Mouse (Mus musculus) liver, adult 2 months (tissue): ENCODE measurements around the gene Gm43518. TPM values are rescaled to one million over a fixed set of nuclear protein-coding genes. Genes with fewer than 3 reads are reported as not detected.

Source experiments
- DNase-seq: peaks from one replicate; pipeline ENCODE4 v3.0.0-alpha.2; 2011; ENCODE audit warnings: low read depth, low spot score; ENCODE audit errors: extremely low read depth
- H3K27ac ChIP-seq: fragments of 200-500 bp; replicated peaks from 2 replicates; pipeline ENCODE4 v1.5.1; 2012; ENCODE audit warnings: low read depth, mild to moderate bottlenecking, control low read depth, inconsistent platforms, low read length; ENCODE audit not compliant: insufficient read depth
- H3K27me3 ChIP-seq: fragments of 200-500 bp; 2 replicates; pipeline ENCODE4 v1.6.1; 2012; ENCODE audit warnings: mild to moderate bottlenecking, moderate library complexity, low read length, inconsistent platforms; ENCODE audit not compliant: control insufficient read depth, insufficient read depth
- H3K36me3 ChIP-seq: fragments of 200-500 bp; 2 replicates; pipeline ENCODE4 v1.6.1; 2012; ENCODE audit warnings: low read length, inconsistent platforms; ENCODE audit not compliant: control insufficient read depth, insufficient read depth
- H3K4me1 ChIP-seq: fragments of 200-500 bp; 2 replicates; pipeline ENCODE4 v1.6.1; 2011; ENCODE audit warnings: low read length; ENCODE audit not compliant: control insufficient read depth, insufficient read depth
- H3K4me3 ChIP-seq: fragments of 200-500 bp; 2 replicates; pipeline ENCODE4 v1.5.1; 2011; ENCODE audit warnings: low read depth, mild to moderate bottlenecking, control low read depth, low read length, moderate library complexity; ENCODE audit not compliant: insufficient read depth
- H3K79me2 ChIP-seq: fragments of 200-500 bp; 2 replicates; pipeline ENCODE4 v1.6.1; 2012; ENCODE audit warnings: inconsistent platforms, mild to moderate bottlenecking, low read length, moderate library complexity; ENCODE audit not compliant: control insufficient read depth, insufficient read depth
- H3K9ac ChIP-seq: fragments of 200-500 bp; 2 replicates; pipeline ENCODE4 v1.6.1; 2012; ENCODE audit warnings: low read depth, mild to moderate bottlenecking, control low read depth, inconsistent platforms, low read length
- CTCF ChIP-seq: fragments of 200-500 bp; IDR thresholded peaks from 2 replicates; pipeline ENCODE4 v1.5.1; 2011; ENCODE audit warnings: low read depth, low read length, control low read depth
- POLR2A ChIP-seq: fragments of 200-500 bp; IDR thresholded peaks from 2 replicates; pipeline ENCODE4 v1.6.1; 2011; ENCODE audit warnings: low read length, control low read depth; ENCODE audit not compliant: insufficient read depth; ENCODE audit errors: extremely low read depth
- WGBS: fragments of 180-500 bp; shearing (Covaris S2); methylation state at CpG from one replicate; pipeline ENCODE4 v1.1.7; 2018; 5-methylcytosine and 5-hydroxymethylcytosine counted together
- polyA plus RNA-seq: library from polyadenylated mRNA; depleted of rRNA; stranded (reverse); fragments of >200 nt; gene quantifications from 2 replicates; pipeline ENCODE4 v1.2.3, GENCODE M21; 2012; rRNA removed
- total RNA-seq: library from RNA; depleted of rRNA; stranded (reverse); fragments of >200 nt; gene quantifications from 2 replicates; pipeline ENCODE4 v1.2.3, GENCODE M21; 2014; rRNA removed

Gene Gm43518
- total RNA-seq (1.2 TPM in 1 of 2 replicates, not detected in the other), polyA plus RNA-seq (0.31 TPM in 1 of 2 replicates, not detected in the other)

DNA sequence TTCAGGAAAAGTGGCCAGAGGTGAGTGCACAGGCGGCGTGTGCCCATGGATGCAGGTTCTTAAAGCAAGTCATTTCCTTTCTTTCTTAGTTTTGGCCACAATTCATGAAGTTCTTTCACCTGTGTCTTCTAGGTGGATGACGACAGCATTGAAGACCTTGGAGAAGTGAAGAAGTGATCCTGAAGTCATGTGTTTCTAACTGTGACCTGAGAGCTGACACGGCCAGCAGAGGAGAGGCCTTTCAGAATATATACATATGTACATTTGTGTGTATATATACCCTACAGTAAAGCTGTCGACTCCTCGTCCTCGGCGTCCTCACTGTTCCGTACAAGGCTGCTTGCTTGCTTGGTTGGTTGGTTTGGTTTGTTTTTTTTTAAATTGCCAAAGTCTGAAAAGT is at the start of gene Gm43518:
Gene Gm43518 (plus strand): TSS at position 301 of the 400 bp plus-strand sequence.
- DNase-seq: no peak
- TF ChIP-seq POLR2A (no peak), CTCF (no peak)
- Histone ChIP-seq H3K79me2 (no peaks in the 10 kb centered on the region), H3K4me3 (no peak within 1 kb of the TSS), H3K36me3 (peaks cover 48% of the 10 kb centered on the region), H3K27me3 (no peaks in the 10 kb centered on the region), H3K27ac (no peak within 1 kb of the TSS), H3K9ac (no peak within 1 kb of the TSS), H3K4me1 (peaks cover 6% of the 10 kb centered on the region)
- 95% methylated on average over 9 of the region's 9 CpGs for WGBS

DNA sequence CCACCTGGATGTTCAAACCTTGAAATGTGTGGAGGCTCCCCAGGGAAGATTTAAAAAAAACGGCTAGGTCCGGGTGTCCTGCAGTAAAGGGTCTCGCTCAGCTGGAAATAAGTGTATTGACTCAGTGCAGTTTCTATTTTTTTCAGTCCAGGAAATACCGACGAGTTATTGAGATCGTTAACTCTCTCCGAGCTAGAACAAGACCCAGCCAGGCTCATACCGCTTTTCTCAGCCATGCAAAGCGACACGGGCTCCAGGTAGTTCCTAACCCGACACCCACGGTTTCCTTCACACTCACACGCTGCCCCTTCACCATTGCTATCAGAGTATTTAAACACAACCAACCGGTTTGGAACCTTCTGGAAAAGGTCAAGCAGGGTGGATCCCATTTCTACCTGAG is 49.2 kb upstream of the Gm43518 start:
- TF ChIP-seq CTCF (no peak), POLR2A (no peak)
- Histone ChIP-seq H3K4me3 (no peak overlapping the region), H3K27ac (no peak overlapping the region), H3K9ac (no peak overlapping the region), H3K4me1 (no peaks in the 10 kb centered on the region), H3K36me3 (no peaks in the 10 kb centered on the region), H3K79me2 (no peaks in the 10 kb centered on the region), H3K27me3 (no peaks in the 10 kb centered on the region)
- 44% methylated on average over 14 of the region's 14 CpGs for WGBS
- DNase-seq: no peak

- Histone ChIP-seq H3K79me2 (no peaks in the 10 kb centered on the region), H3K4me3 (no peak within 1 kb of the TSS), H3K4me1 (no peaks in the 10 kb centered on the region), H3K9ac (no peak within 1 kb of the TSS), H3K27me3 (no peaks in the 10 kb centered on the region), H3K36me3 (no peaks in the 10 kb centered on the region), H3K27ac (no peak within 1 kb of the TSS)
- 36% methylated on average over 12 of the region's 12 CpGs for WGBS
- no peak for TF ChIP-seq POLR2A
- no peak for TF ChIP-seq CTCF
- no peak for DNase-seq
Measured at GRCm38 (mm10) chr5:123879928-123880327, 47.3 kb upstream of the Gm43518 start, which contains the start of gene Hcar1. Gene Hcar1, minus strand, starts transcription at chr5:123880020.

- Histone ChIP-seq H3K4me3 (no peak overlapping the region), H3K4me1 (no peaks in the 10 kb centered on the region), H3K9ac (no peak overlapping the region), H3K27ac (no peak overlapping the region), H3K79me2 (no peaks in the 10 kb centered on the region), H3K27me3 (no peaks in the 10 kb centered on the region), H3K36me3 (no peaks in the 10 kb centered on the region)
- DNase-seq: no peak
- WGBS: 87% methylated on average over 14 of the region's 14 CpGs
- TF ChIP-seq CTCF (no peak), POLR2A (no peak)
Measured at GRCm38 (mm10) chr5:123880778-123881177, 46.4 kb upstream of the Gm43518 start.

GRCm38 (mm10) chr5:123883891-123884290 is 43.3 kb upstream of the Gm43518 start:
- H3K27ac ChIP-seq: no peak overlapping the region
- DNase-seq: no peak

DNA sequence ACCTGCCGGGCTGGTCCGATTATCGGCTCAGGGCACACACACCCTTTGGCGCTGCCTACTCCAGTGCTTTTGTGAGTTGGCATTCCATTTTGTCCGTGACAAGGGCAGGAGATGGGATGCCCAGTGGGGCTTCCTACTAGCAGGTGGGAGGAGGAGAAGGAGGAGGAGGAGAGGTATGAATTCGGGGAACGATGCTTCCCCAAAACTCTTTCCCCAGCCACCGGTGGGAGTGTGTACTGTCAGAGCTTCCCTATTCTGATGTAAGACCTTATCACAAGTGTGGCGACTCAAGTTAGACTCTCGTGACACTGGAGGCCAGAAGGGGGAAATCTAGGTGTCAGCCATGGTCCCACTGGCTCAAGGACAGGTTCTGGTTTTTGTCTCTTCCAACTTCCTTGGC is 42.9 kb upstream of the Gm43518 start:
- WGBS: 81% methylated on average over 10 of the region's 10 CpGs
- Histone ChIP-seq H3K4me1 (no peaks in the 10 kb centered on the region), H3K79me2 (no peaks in the 10 kb centered on the region), H3K4me3 (no peak overlapping the region), H3K36me3 (no peaks in the 10 kb centered on the region), H3K27ac (no peak overlapping the region), H3K9ac (no peak overlapping the region), H3K27me3 (no peaks in the 10 kb centered on the region)
- DNase-seq: no peak
- TF ChIP-seq CTCF: no peak
- no peak for TF ChIP-seq POLR2A

More at GRCm38 (mm10) chr5:123883891-123884290, 43.3 kb upstream of the Gm43518 start:
- Histone ChIP-seq H3K9ac (no peak overlapping the region), H3K4me1 (no peaks in the 10 kb centered on the region), H3K4me3 (no peak overlapping the region), H3K79me2 (no peaks in the 10 kb centered on the region), H3K36me3 (no peaks in the 10 kb centered on the region), H3K27me3 (no peaks in the 10 kb centered on the region)
- WGBS: 73% methylated on average over 7 of the region's 7 CpGs
- TF ChIP-seq CTCF: no peak
- no peak for TF ChIP-seq POLR2A
